Mouse (Mus musculus) megakaryocyte, embryonic 14.5 days (primary cell): ENCODE results near the gene Abhd8.

Experiments used
- FLI1 ChIP-seq: IDR thresholded peaks from 2 replicates; pipeline ENCODE4 v1.6.1; 2012; ENCODE audit warnings: low read length, inconsistent platforms, mixed read lengths
- GATA1 ChIP-seq: IDR thresholded peaks from 3 replicates; pipeline ENCODE4 v1.6.1; 2012; ENCODE audit warnings: mixed read lengths, low read length, inconsistent platforms, borderline replicate concordance

GRCm38 (mm10) chr8:71471861-71472260 lies 8.4 kb upstream of the Abhd8 start:
- no peak for TF ChIP-seq GATA1
- TF ChIP-seq FLI1 = no peak
